Mouse (Mus musculus) spleen, adult 2 months (tissue): Measurements from ENCODE around the gene Fbxo47. TPM values are rescaled to one million over a fixed set of nuclear protein-coding genes. Genes with fewer than 3 reads are reported as not detected.

Source experiments
- DNase-seq, 2 experiments: peaks; one replicate each; pipeline versions ENCODE4 v3.0.0 to v3.0.0-alpha.2; 2012 to 2021; ENCODE audit warnings: low spot score in 2 of 2, low read depth in 1 of 2
- H3K27ac ChIP-seq: fragments of 200-500 bp; 2 replicates; pipeline ENCODE4 v1.5.1; 2012; ENCODE audit warnings: low read length, inconsistent platforms; ENCODE audit not compliant: insufficient read depth
- H3K27me3 ChIP-seq: fragments of 200-500 bp; 2 replicates; pipeline ENCODE4 v1.6.1; 2012; ENCODE audit warnings: mild to moderate bottlenecking, moderate library complexity, low read length, inconsistent platforms; ENCODE audit not compliant: control insufficient read depth, insufficient read depth
- H3K36me3 ChIP-seq: fragments of 200-500 bp; 2 replicates; pipeline ENCODE4 v1.6.1; 2012; ENCODE audit warnings: mild to moderate bottlenecking, low read length, inconsistent platforms; ENCODE audit not compliant: control insufficient read depth, insufficient read depth
- H3K4me1 ChIP-seq: fragments of 200-500 bp; 2 replicates; pipeline ENCODE4 v1.6.1; 2011; ENCODE audit warnings: inconsistent platforms; ENCODE audit not compliant: control insufficient read depth, insufficient read depth, insufficient read length
- H3K4me3 ChIP-seq: fragments of 200-500 bp; 2 replicates; pipeline ENCODE4 v1.5.1; 2011; ENCODE audit warnings: mild to moderate bottlenecking, inconsistent platforms; ENCODE audit not compliant: insufficient read depth, insufficient read length; ENCODE audit errors: extremely low read depth
- CTCF ChIP-seq: fragments of 200-500 bp; IDR thresholded peaks from 2 replicates; pipeline ENCODE4 v1.5.1; 2011; ENCODE audit warnings: mild to moderate bottlenecking, inconsistent platforms; ENCODE audit not compliant: insufficient read depth, insufficient read length, insufficient replicate concordance; ENCODE audit errors: extremely low read depth
- POLR2A ChIP-seq: fragments of 200-500 bp; IDR thresholded peaks from 2 replicates; pipeline ENCODE4 v1.6.1; 2011; ENCODE audit warnings: low read depth, low read length, inconsistent platforms
- whole genome bisulfite sequencing: fragments of 180-500 bp; shearing (Covaris S2); methylation state at CpG from one replicate; pipeline ENCODE4 v1.1.7; 2018; 5-methylcytosine and 5-hydroxymethylcytosine counted together
- polyA plus RNA-seq: library from polyadenylated mRNA; depleted of rRNA; stranded (reverse); fragments of >200 nt; gene quantifications from 2 replicates; pipeline ENCODE4 v1.2.3, GENCODE M21; 2012

Gene Fbxo47
- polyA plus RNA-seq, 1 experiment: 0.20 TPM

- no peak for DNase-seq
- Histone ChIP-seq H3K27me3 (no peaks in the 10 kb centered on the region), H3K4me1 (peaks cover 15% of the 10 kb centered on the region; the same call in 1 of the 2 replicates), H3K27ac (no peak overlapping the region), H3K4me3 (no peak overlapping the region), H3K36me3 (peaks cover 31% of the 10 kb centered on the region)
- TF ChIP-seq CTCF (no peak), POLR2A (no peak)
- WGBS: 90% methylated on average over 11 of the region's 11 CpGs
Observed at GRCm38 (mm10) chr11:97815736-97816135, 68.2 kb downstream of the Fbxo47 start.

- peaks cover 29% of the 10 kb centered on the region for H3K36me3 ChIP-seq
- DNase-seq: no peak
- H3K27me3 ChIP-seq: no peaks in the 10 kb centered on the region
- no peak overlapping the region for H3K4me3 ChIP-seq
- H3K27ac ChIP-seq: no peak overlapping the region
- 86% methylated on average over 17 of the region's 17 CpGs for whole genome bisulfite sequencing
- H3K4me1 ChIP-seq: peaks cover 19% of the 10 kb centered on the region; the same call in 1 of the 2 replicates
- TF ChIP-seq POLR2A (no peak), CTCF (no peak)
Observed at GRCm38 (mm10) chr11:97813746-97814515, 70.0 kb downstream of the Fbxo47 start.

- Histone ChIP-seq H3K36me3 (peaks cover 32% of the 10 kb centered on the region), H3K27ac (no peak overlapping the region), H3K4me1 (peaks cover 17% of the 10 kb centered on the region; the same call in 1 of the 2 replicates), H3K4me3 (no peak overlapping the region), H3K27me3 (no peaks in the 10 kb centered on the region)
- TF ChIP-seq CTCF: no peak
- no peak for TF ChIP-seq POLR2A
- no peak for DNase-seq
- WGBS: 72% methylated on average over 7 of the region's 7 CpGs
Observed at GRCm38 (mm10) chr11:97813085-97813484, 70.9 kb downstream of the Fbxo47 start.

GRCm38 (mm10) chr11:97812491-97812921 lies 71.4 kb downstream of the Fbxo47 start:
- H3K27ac ChIP-seq: no peak overlapping the region
- DNase-seq: no peak
- H3K4me1 ChIP-seq: peaks cover 19% of the 10 kb centered on the region; the same call in 1 of the 2 replicates

GRCm38 (mm10) chr11:97811569-97812362 lies 72.2 kb downstream of the Fbxo47 start:
- Histone ChIP-seq H3K27ac (no peak overlapping the region), H3K4me1 (peaks cover 21% of the 10 kb centered on the region; the same call in 1 of the 2 replicates), H3K27me3 (no peaks in the 10 kb centered on the region), H3K4me3 (no peak overlapping the region), H3K36me3 (peaks cover 28% of the 10 kb centered on the region)
- WGBS: 79% methylated on average over 13 of the region's 13 CpGs
- TF ChIP-seq POLR2A: no peak
- TF ChIP-seq CTCF: no peak
- DNase-seq: no peak

More at GRCm38 (mm10) chr11:97812491-97812921, 71.4 kb downstream of the Fbxo47 start:
- TF ChIP-seq CTCF (no peak), POLR2A (no peak)
- Histone ChIP-seq H3K36me3 (peaks cover 30% of the 10 kb centered on the region), H3K4me3 (no peak overlapping the region), H3K27me3 (no peaks in the 10 kb centered on the region)
- 85% methylated on average over 3 of the region's 3 CpGs for WGBS

GRCm38 (mm10) chr11:97810970-97811369 lies 73.0 kb downstream of the Fbxo47 start:
- H3K36me3 ChIP-seq: peaks cover 21% of the 10 kb centered on the region
- peaks cover 27% of the 10 kb centered on the region; the same call in 1 of the 2 replicates for H3K4me1 ChIP-seq

GRCm38 (mm10) chr11:97810356-97810755 lies 73.6 kb downstream of the Fbxo47 start:
- WGBS: 50% methylated on average over 7 of the region's 7 CpGs
- Histone ChIP-seq H3K36me3 (peaks cover 16% of the 10 kb centered on the region), H3K4me3 (no peak overlapping the region), H3K27me3 (no peaks in the 10 kb centered on the region), H3K4me1 (peaks cover 29% of the 10 kb centered on the region; the same call in 1 of the 2 replicates), H3K27ac (peak overlapping the region; percentile 30; the same call in 1 of the 2 replicates)
- peak in 1 of 2 experiments; percentile 41 for DNase-seq
- no peak for TF ChIP-seq CTCF
- no peak for TF ChIP-seq POLR2A

More at GRCm38 (mm10) chr11:97810970-97811369, 73.0 kb downstream of the Fbxo47 start:
- no peak overlapping the region for H3K4me3 ChIP-seq
- H3K27me3 ChIP-seq: no peaks in the 10 kb centered on the region
- 64% methylated on average over 3 of the region's 3 CpGs for WGBS
- no peak for DNase-seq
- no peak for TF ChIP-seq CTCF
- TF ChIP-seq POLR2A: no peak
- H3K27ac ChIP-seq: no peak overlapping the region
